Mouse (Mus musculus) embryonic facial prominence, embryonic 15.5 days (tissue): Measurements from ENCODE around the gene Taok3. TPM values are rescaled to one million over a fixed set of nuclear protein-coding genes. Genes with fewer than 3 reads are reported as not detected.

Experiments
- ATAC-seq: fragments of 200-750 bp; cut with Nextera tagmentation; 2 replicates; pipeline ENCODE4 v1.8.0; 2017; ENCODE audit warnings: low read depth, moderate TSS enrichment; ENCODE audit not compliant: insufficient number of reproducible peaks, low FRiP score, low TSS enrichment
- H3K27ac ChIP-seq: fragments of 300-500 bp; sonication (generic); replicated peaks from 2 replicates; pipeline ENCODE4 v1.5.1; 2015; ENCODE audit warnings: mild to moderate bottlenecking, inconsistent platforms
- H3K27me3 ChIP-seq: fragments of 300-500 bp; sonication (generic); 2 replicates; pipeline ENCODE4 v1.6.1; 2015; ENCODE audit warnings: inconsistent platforms
- H3K36me3 ChIP-seq: fragments of 300-500 bp; sonication (generic); 2 replicates; pipeline ENCODE4 v1.6.1; 2015; ENCODE audit warnings: mild to moderate bottlenecking, inconsistent platforms
- H3K4me1 ChIP-seq: fragments of 300-500 bp; sonication (generic); 2 replicates; pipeline ENCODE4 v1.6.1; 2015; ENCODE audit warnings: inconsistent platforms
- H3K4me2 ChIP-seq: fragments of 300-500 bp; sonication (generic); replicated peaks from 2 replicates; pipeline ENCODE4 v1.6.1; 2015; ENCODE audit warnings: mild to moderate bottlenecking, inconsistent platforms
- H3K4me3 ChIP-seq: fragments of 300-500 bp; sonication (generic); replicated peaks from 2 replicates; pipeline ENCODE4 v1.5.1; 2015; ENCODE audit warnings: mild to moderate bottlenecking, inconsistent platforms
- H3K9ac ChIP-seq: fragments of 300-500 bp; sonication (generic); 2 replicates; pipeline ENCODE4 v1.6.1; 2015; ENCODE audit warnings: inconsistent platforms
- H3K9me3 ChIP-seq: fragments of 300-500 bp; sonication (generic); replicated peaks from 2 replicates; pipeline ENCODE4 v1.6.1; 2016; ENCODE audit warnings: inconsistent platforms
- WGBS: fragments of 180-500 bp; shearing (Covaris S2); methylation state at CpG from one replicate; pipeline ENCODE4 v1.1.7; 2015; 5-methylcytosine and 5-hydroxymethylcytosine counted together
- polyA plus RNA-seq: library from polyadenylated mRNA; unstranded; fragments of >200 nt; fragmentation: Nextera tagmentation; extraction: Ambion mirVana; gene quantifications from 2 replicates; pipeline ENCODE4 v1.2.1, GENCODE M21; 2015

Gene Taok3
- polyA plus RNA-seq, 1 experiment from 2014 or later: 22.3 TPM

- WGBS: 58% methylated on average over 18 of the region's 18 CpGs
- no peaks in the 10 kb centered on the region for H3K36me3 ChIP-seq
- ATAC-seq: no peak
- no peak overlapping the region for H3K4me2 ChIP-seq
- H3K4me3 ChIP-seq: no peak overlapping the region
- H3K4me1 ChIP-seq: no peaks in the 10 kb centered on the region
- no peaks in the 10 kb centered on the region for H3K9me3 ChIP-seq
- H3K9ac ChIP-seq: no peak overlapping the region
- H3K27me3 ChIP-seq: no peaks in the 10 kb centered on the region
- H3K27ac ChIP-seq: no peak overlapping the region
These were observed 184.0 kb downstream of the Taok3 start for GRCm38 (mm10) chr5:117303691-117304579.

- Histone ChIP-seq H3K4me2 (no peak overlapping the region), H3K36me3 (no peaks in the 10 kb centered on the region), H3K27ac (no peak overlapping the region), H3K4me1 (no peaks in the 10 kb centered on the region), H3K4me3 (no peak overlapping the region), H3K9ac (no peak overlapping the region), H3K27me3 (no peaks in the 10 kb centered on the region), H3K9me3 (no peaks in the 10 kb centered on the region)
- ATAC-seq: no peak
- WGBS: 69% methylated on average over 7 of the region's 7 CpGs
These were observed 185.0 kb downstream of the Taok3 start for GRCm38 (mm10) chr5:117304947-117305346.

GRCm38 (mm10) chr5:117305754-117306153 lies 185.8 kb downstream of the Taok3 start:
- 80% methylated on average over 5 of the region's 5 CpGs for WGBS
- H3K27me3 ChIP-seq: no peaks in the 10 kb centered on the region
- no peak overlapping the region for H3K27ac ChIP-seq
- H3K36me3 ChIP-seq: no peaks in the 10 kb centered on the region
- H3K9me3 ChIP-seq: no peaks in the 10 kb centered on the region
- H3K4me2 ChIP-seq: no peak overlapping the region
- ATAC-seq: no peak
- no peak overlapping the region for H3K4me3 ChIP-seq
- H3K9ac ChIP-seq: no peak overlapping the region
- H3K4me1 ChIP-seq: no peaks in the 10 kb centered on the region

- no peak for ATAC-seq
- Histone ChIP-seq H3K9me3 (no peaks in the 10 kb centered on the region), H3K27ac (no peak overlapping the region), H3K4me1 (no peaks in the 10 kb centered on the region), H3K4me3 (no peak overlapping the region), H3K27me3 (no peaks in the 10 kb centered on the region), H3K36me3 (no peaks in the 10 kb centered on the region), H3K4me2 (no peak overlapping the region), H3K9ac (no peak overlapping the region)
- 83% methylated on average over 2 of the region's 2 CpGs for WGBS
These were observed 186.9 kb downstream of the Taok3 start for GRCm38 (mm10) chr5:117306826-117307225.

- no peak for ATAC-seq
- no peak overlapping the region for H3K27ac ChIP-seq
- H3K27me3 ChIP-seq: no peaks in the 10 kb centered on the region
- H3K4me3 ChIP-seq: no peak overlapping the region
- 32% methylated on average over 11 of the region's 11 CpGs for WGBS
- no peaks in the 10 kb centered on the region for H3K36me3 ChIP-seq
- no peak overlapping the region for H3K9ac ChIP-seq
- no peak overlapping the region for H3K4me2 ChIP-seq
- no peaks in the 10 kb centered on the region for H3K9me3 ChIP-seq
- no peaks in the 10 kb centered on the region for H3K4me1 ChIP-seq
These were observed 187.8 kb downstream of the Taok3 start for GRCm38 (mm10) chr5:117307699-117308098.

- H3K27ac ChIP-seq: peak overlapping the region; percentile 74
- H3K36me3 ChIP-seq: no peaks in the 10 kb centered on the region
- no peak for ATAC-seq
- H3K4me3 ChIP-seq: peak overlapping the region; percentile 35
- no peaks in the 10 kb centered on the region for H3K27me3 ChIP-seq
- peak overlapping the region; percentile 49 for H3K4me2 ChIP-seq
- H3K4me1 ChIP-seq: peaks cover 23% of the 10 kb centered on the region
- 6% methylated on average over 14 of the region's 14 CpGs for WGBS
- H3K9me3 ChIP-seq: no peaks in the 10 kb centered on the region
- H3K9ac ChIP-seq: no peak overlapping the region; the same call in 1 of the 2 replicates
These were observed 193.5 kb downstream of the Taok3 start for GRCm38 (mm10) chr5:117313420-117313819.

- no peaks in the 10 kb centered on the region for H3K36me3 ChIP-seq
- WGBS: 32% methylated on average over 10 of the region's 10 CpGs
- no peak for ATAC-seq
- peak overlapping the region; percentile 74 for H3K27ac ChIP-seq
- H3K4me2 ChIP-seq: peak overlapping the region; percentile 49
- peak overlapping the region; percentile 35 for H3K4me3 ChIP-seq
- H3K4me1 ChIP-seq: peaks cover 26% of the 10 kb centered on the region
- H3K9me3 ChIP-seq: no peaks in the 10 kb centered on the region
- no peak overlapping the region; the same call in 1 of the 2 replicates for H3K9ac ChIP-seq
- no peaks in the 10 kb centered on the region for H3K27me3 ChIP-seq
These were observed 194.0 kb downstream of the Taok3 start for GRCm38 (mm10) chr5:117313909-117314308.

- Histone ChIP-seq H3K4me3 (no peak overlapping the region), H3K9me3 (no peaks in the 10 kb centered on the region), H3K4me1 (peaks cover 27% of the 10 kb centered on the region), H3K36me3 (no peaks in the 10 kb centered on the region), H3K27me3 (no peaks in the 10 kb centered on the region), H3K27ac (peak overlapping the region; percentile 74), H3K4me2 (peak overlapping the region; percentile 49; the same call in 1 of the 2 replicates), H3K9ac (no peak overlapping the region)
- WGBS: 25% methylated on average over 9 of the region's 9 CpGs
- ATAC-seq: 0 out of 2 replicates have a peak, but pooled peaks have one; percentile 24
These were observed 194.9 kb downstream of the Taok3 start for GRCm38 (mm10) chr5:117314587-117315428.

- H3K9ac ChIP-seq: peak within 1 kb of the TSS; percentile 65
- peaks cover 22% of the 10 kb centered on the region for H3K4me1 ChIP-seq
- peak within 1 kb of the TSS; percentile 80 for H3K4me3 ChIP-seq
- H3K36me3 ChIP-seq: no peaks in the 10 kb centered on the region
- peak; percentile 74 for ATAC-seq
- peak within 1 kb of the TSS; percentile 90 for H3K4me2 ChIP-seq
- no peaks in the 10 kb centered on the region for H3K9me3 ChIP-seq
- whole genome bisulfite sequencing: under 1% methylated on average over 78 of the region's 81 CpGs
- peak within 1 kb of the TSS; percentile 82 for H3K27ac ChIP-seq
- no peaks in the 10 kb centered on the region for H3K27me3 ChIP-seq
These were observed 199.1 kb downstream of the Taok3 start, which contains the start of gene Vsig10 for GRCm38 (mm10) chr5:117318741-117319629. TSS of gene Vsig10 (plus strand) at chr5:117319083.

- H3K27ac ChIP-seq: no peak overlapping the region
- H3K27me3 ChIP-seq: no peaks in the 10 kb centered on the region
- 82% methylated on average over 9 of the region's 9 CpGs for WGBS
- ATAC-seq: no peak
- H3K4me1 ChIP-seq: peaks cover 5% of the 10 kb centered on the region
- no peak overlapping the region for H3K4me2 ChIP-seq
- no peak overlapping the region for H3K9ac ChIP-seq
- H3K9me3 ChIP-seq: no peaks in the 10 kb centered on the region
- no peak overlapping the region for H3K4me3 ChIP-seq
- H3K36me3 ChIP-seq: no peaks in the 10 kb centered on the region
These were observed 203.8 kb downstream of the Taok3 start for GRCm38 (mm10) chr5:117323751-117324150.
